Mouse (Mus musculus) MEL (cell line): ENCODE measurements around the gene Shoc2.

ENCODE experiments used
- CTCF ChIP-seq, 3 experiments: IDR thresholded peaks in 2 of 3; conservative IDR thresholded peaks in 1 of 3; 2 replicates each; pipeline ENCODE4 v1.5.1; 2011 to 2012; ENCODE audit warnings: low read length in 3 of 3, low read depth in 2 of 3, mild to moderate bottlenecking in 2 of 3, improper control_type of control experiment in 1 of 3, inconsistent platforms in 1 of 3, mixed read lengths in 1 of 3, moderate library complexity in 1 of 3; ENCODE audit not compliant: control insufficient read depth in 1 of 3, insufficient read depth in 1 of 3, poor library complexity in 1 of 3, severe bottlenecking in 1 of 3
- ELF1 ChIP-seq: IDR thresholded peaks from 2 replicates; pipeline ENCODE4 v1.6.1; 2014; ENCODE audit warnings: low read depth, mild to moderate bottlenecking, inconsistent platforms, low read length, improper control_type of control experiment, moderate library complexity
- EP300 ChIP-seq, 2 experiments: IDR thresholded peaks; 2 replicates each; pipeline ENCODE4 v1.6.1; 2011; ENCODE audit warnings: improper control_type of control experiment in 2 of 2, low read length in 2 of 2, low read depth in 1 of 2, mild to moderate bottlenecking in 1 of 2
- MAFK ChIP-seq: IDR thresholded peaks from 2 replicates; pipeline ENCODE4 v1.6.1; 2011; ENCODE audit warnings: low read depth, mild to moderate bottlenecking, low read length, improper control_type of control experiment, borderline replicate concordance
- MXI1 ChIP-seq: IDR thresholded peaks from 2 replicates; pipeline ENCODE4 v1.6.1; 2011; ENCODE audit warnings: mild to moderate bottlenecking, low read depth, low read length, improper control_type of control experiment
- POLR2A ChIP-seq, 2 experiments: IDR thresholded peaks; 2 replicates each; pipeline ENCODE4 v1.6.1; 2011 to 2012; ENCODE audit warnings: low read length in 2 of 2, mild to moderate bottlenecking in 2 of 2, control low read depth in 1 of 2, improper control_type of control experiment in 1 of 2, low read depth in 1 of 2, moderate library complexity in 1 of 2; ENCODE audit not compliant: control insufficient read depth in 1 of 2, insufficient read depth in 1 of 2, poor library complexity in 1 of 2
- POLR2AphosphoS5 ChIP-seq: IDR thresholded peaks from 2 replicates; pipeline ENCODE4 v1.6.1; 2012; ENCODE audit warnings: low read depth, borderline replicate concordance, mild to moderate bottlenecking, inconsistent platforms, low read length, moderate library complexity, mixed read lengths
- TAL1 ChIP-seq: IDR thresholded peaks from 2 replicates; pipeline ENCODE4 v1.6.1; 2012; ENCODE audit warnings: mild to moderate bottlenecking, inconsistent platforms, low read length, moderate library complexity, mixed read lengths

DNA sequence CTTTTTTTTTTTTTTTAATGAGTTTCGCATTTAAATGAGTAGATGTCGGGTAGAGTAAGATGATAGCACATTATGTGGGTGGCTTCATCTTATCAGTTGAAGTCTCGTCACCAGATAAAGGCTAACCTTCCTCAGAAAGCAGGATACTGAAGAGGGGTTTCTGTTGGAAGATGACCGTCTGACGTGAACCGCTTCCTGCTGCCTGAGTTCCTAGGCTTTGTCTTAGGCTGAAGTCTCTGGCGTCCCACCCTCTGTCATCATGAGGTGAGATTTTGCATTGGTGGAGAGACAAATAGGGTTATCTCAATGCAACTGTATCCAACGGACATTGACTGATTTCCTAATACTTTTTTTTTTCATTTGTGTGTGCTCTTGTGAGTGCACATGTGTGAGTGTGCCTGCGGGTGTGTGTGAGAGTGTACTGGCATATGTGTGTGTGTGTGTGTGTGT, 137.6 kb downstream of the Shoc2 start:
- TF ChIP-seq ELF1 (peak; percentile 51), CTCF (IDR thresholded peaks at IDR 0.05 in 2 of 3, conservative IDR thresholded peaks at IDR 0.05 in 1 of 3; ENCODE audit: control insufficient read depth in 1 of 3, insufficient read depth in 1 of 3, low read depth in 2 of 3, low read length in 3 of 3, poor library complexity in 1 of 3, severe bottlenecking in 1 of 3) (no peak), MAFK (no peak), POLR2AphosphoS5 (no peak), EP300 (IDR thresholded peaks at IDR 0.05; ENCODE audit: low read depth in 1 of 2, low read length in 2 of 2) (peak; percentile 90), TAL1 (no peak), POLR2A (IDR thresholded peaks at IDR 0.05; ENCODE audit: control insufficient read depth in 1 of 2, insufficient read depth in 1 of 2, low read depth in 1 of 2, low read length in 2 of 2, poor library complexity in 1 of 2) (peak in 1 of 2 experiments; percentile 53; a peak in 1 of 4 replicates), MXI1 (peak; percentile 68)
